Mouse (Mus musculus): ENCODE measurements around the gene Jade2.

Jade2 gene

DNA sequence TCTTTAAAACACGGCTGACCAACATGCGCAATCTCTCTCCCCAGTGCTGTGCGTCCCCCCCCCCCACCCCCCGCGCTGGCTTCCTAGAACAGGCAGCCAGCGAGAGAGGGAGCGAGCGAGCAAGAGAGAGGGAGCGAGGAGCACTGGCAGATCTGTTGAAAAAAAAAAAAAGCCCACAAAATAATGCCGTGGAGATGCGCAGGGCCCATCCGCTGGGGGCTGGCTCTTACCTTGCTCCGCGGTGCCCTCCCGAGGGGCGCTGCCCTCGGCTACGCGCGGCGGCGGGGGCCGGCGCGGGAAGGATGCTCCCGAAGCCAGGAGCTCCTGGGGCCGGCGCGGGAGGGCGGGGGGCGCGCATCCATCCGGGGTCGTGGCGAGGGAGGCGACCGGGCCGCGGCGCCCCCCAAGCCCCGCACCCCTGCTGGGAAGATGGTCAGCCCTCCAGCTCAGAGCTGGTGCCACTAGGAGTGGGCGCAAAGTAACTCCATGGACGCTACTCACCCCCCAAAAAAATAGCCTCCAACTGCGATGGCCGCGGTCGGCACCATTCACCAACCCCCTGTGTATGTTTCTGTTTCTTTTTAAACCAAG, at the start of gene Jade2:
Jade2 (minus strand) TSS at position 573 of the 591 bp plus-strand sequence.
- DNase-seq (ENCODE audit: low read depth, low spot score), result peak; percentile 37

- no peak for DNase-seq (ENCODE audit: low read depth, low spot score)
Measured at GRCm38 (mm10) chr11:51904224-51904623, 46.8 kb upstream of the Jade2 start.

GRCm38 (mm10) chr11:51899691-51900090, 42.2 kb upstream of the Jade2 start:
- DNase-seq (ENCODE audit: low read depth, low spot score), result no peak

- no peak for DNase-seq (ENCODE audit: low read depth, low spot score)
Measured at GRCm38 (mm10) chr11:51898326-51899080, 41.0 kb upstream of the Jade2 start.

GRCm38 (mm10) chr11:51897311-51897710, 39.9 kb upstream of the Jade2 start:
- no peak for DNase-seq (ENCODE audit: low read depth, low spot score)

DNA sequence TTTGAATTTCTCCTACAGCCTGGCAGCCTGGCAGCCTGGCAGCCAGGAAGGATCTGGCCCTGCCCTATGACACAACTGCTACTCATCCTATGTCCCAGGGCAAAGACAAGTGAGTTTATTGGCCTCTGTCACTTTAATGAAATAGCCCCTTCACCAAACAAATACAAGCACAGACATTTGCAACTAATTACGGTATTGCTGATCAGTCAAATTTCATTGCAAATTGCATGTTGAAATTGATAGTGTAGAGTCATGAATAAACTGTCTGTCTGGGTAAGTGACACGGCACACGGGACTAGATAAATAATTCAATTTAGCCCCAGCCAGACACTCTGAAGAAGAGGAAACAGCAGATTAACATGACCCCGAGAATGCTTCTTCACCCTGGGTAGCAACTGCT, 38.6 kb upstream of the Jade2 start:
- DNase-seq (ENCODE audit: low read depth, low spot score), result no peak

- DNase-seq (ENCODE audit: low read depth, low spot score), result no peak
Measured at GRCm38 (mm10) chr11:51885681-51886080, 28.2 kb upstream of the Jade2 start.

DNA sequence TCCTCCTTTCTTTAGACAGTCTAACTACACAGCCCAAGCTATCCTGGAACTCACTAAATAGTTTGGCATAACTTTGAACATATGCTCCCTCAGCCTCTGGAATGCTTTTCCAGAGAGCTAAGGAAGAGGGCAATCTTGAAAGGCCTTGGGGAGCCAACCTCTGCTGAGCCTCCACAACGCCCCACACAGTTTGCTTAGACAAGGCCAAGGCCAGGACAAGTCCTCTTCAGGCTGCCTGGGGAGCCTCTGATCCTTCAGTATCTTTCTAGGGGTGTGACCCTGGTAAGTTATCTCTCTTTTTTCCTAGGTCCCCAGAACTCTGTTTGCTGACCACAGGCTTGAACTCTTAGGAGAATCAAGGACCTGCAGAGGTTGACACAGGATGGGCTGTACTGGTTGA, 26.6 kb upstream of the Jade2 start:
- no peak for DNase-seq (ENCODE audit: low read depth, low spot score)

DNA sequence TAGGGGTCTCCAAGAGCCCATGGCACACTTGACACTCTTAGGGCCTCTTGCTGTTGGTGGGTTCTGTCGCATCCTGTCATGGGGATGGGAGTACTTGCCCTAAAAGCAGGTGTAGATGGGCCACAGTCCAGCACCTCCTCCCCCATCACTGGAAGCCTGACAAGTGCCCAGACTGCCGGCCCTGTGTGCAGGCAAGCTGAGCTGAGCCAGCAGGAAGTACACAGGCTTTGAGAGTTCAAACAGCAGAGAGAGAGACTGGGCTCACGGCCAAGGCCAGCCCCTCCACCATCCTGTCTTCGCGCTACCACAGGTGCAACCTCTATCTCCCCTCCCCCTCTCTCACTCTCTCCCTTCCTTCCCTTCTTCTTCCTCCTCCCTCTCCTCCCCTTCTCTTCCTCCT, 26.2 kb upstream of the Jade2 start:
- no peak for DNase-seq (ENCODE audit: low read depth, low spot score)

- no peak for DNase-seq (ENCODE audit: low read depth, low spot score)
Measured at GRCm38 (mm10) chr11:51881776-51882175, 24.3 kb upstream of the Jade2 start.

- DNase-seq (ENCODE audit: low read depth, low spot score), result no peak
Measured at GRCm38 (mm10) chr11:51881041-51881730, 23.7 kb upstream of the Jade2 start.

DNA sequence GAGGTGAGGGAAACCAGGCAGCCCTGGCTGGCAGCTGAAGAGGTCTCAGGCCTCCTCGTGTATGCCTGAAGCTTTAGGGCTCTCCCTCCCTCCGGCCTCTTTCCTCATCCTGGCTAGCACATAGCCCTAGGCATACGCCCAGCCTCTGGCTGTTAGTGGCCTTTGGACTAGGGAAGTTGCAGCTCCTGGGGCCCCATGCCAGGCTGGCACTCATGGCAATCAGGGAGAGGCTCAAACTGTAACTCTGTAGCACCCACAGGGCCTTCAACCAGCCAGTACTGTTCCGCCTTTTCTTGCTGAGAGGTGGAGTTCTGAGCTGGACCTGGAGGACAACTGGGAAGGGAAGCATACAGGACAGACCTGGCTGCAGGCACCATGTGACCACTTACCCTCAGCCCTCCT, 19.5 kb upstream of the Jade2 start:
- DNase-seq (ENCODE audit: low read depth, low spot score), result no peak

GRCm38 (mm10) chr11:51875792-51876195, 18.3 kb upstream of the Jade2 start:
- no peak for DNase-seq (ENCODE audit: low read depth, low spot score)

DNA sequence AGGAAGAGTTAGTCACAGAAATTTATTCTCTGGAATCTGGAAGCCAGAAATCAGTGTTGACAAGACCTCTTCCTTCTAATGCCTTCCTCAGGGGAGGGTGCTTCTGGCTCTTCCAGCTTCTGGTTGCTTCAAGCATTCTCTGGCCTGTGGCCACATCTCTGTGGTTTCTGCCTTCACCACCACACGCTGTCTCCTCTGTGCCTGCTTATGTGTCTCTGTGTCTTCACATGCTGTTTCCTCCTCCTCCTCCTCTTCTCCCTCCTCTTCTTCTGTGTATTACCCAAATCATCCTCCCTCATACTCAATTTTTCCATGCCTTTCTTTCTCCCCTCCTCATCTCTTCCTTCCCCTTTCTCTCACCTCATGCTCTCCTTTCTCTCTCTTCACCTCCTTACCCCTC, 17.6 kb upstream of the Jade2 start:
- DNase-seq (ENCODE audit: low read depth, low spot score), result no peak

DNA sequence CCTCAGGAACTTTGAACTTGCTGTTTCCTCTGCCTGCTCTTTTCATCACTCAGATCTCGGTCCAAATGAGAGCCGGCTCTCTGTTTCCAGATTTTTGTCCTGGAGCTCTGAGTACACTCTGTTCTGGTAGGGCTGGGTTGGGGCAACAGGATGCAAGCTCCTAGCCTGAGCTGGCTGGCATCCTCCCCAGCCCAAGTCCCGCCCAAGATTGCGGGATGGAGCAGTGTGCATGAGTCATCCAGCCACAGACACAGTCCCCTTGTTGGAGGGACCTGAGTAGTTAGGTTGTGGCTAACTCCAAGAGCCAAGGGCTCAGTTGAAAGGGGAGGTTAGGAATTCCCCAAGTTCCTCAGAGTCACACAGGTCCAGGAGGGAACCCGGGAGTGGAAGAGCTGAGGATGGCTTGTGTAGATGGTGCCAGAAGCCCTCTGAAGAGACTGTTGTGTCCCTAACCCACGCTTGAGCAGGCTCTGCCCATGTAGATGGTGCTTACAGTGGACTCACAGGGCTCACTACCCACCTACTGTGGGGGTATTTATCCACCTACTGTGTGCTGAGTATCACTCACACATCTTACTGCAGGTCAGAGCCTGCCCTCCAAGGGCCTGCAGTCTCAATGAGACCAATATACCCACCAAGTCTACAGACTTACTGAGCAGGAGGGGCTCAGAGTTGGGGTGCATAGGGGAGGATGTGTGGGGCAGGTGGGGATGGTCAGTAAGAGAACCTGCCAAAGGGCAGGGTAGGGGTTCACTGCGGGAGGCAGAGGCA, 17.0 kb upstream of the Jade2 start:
- DNase-seq (ENCODE audit: low read depth, low spot score), result no peak

GRCm38 (mm10) chr11:51873141-51873540, 15.7 kb upstream of the Jade2 start:
- no peak for DNase-seq (ENCODE audit: low read depth, low spot score)

GRCm38 (mm10) chr11:51867261-51867660, 9.8 kb upstream of the Jade2 start:
- no peak for DNase-seq (ENCODE audit: low read depth, low spot score)

- DNase-seq (ENCODE audit: low read depth, low spot score), result no peak
Measured at GRCm38 (mm10) chr11:51866020-51866419, 8.6 kb upstream of the Jade2 start.

DNA sequence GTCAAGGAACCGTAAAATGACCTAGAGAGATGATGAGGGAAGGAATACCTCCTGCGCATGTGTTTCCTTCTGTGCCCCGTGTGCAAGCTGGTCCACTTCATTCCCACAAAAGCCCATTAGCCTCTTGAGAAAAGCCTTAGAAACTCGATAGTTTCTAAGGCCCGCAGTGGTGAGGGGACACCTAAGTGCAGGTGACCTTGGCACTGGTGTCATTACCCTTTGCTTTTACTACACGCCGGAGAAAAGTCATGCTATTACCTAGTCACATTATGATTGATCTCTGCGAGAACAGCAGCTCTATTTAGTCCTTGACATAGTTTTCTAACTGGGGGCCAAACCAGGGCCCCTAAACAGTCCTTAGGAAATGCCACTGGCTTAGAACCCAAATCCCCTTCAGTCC, 3.2 kb upstream of the Jade2 start:
- no peak for DNase-seq (ENCODE audit: low read depth, low spot score)

GRCm38 (mm10) chr11:51859561-51859960, 2.1 kb upstream of the Jade2 start:
- DNase-seq (ENCODE audit: low read depth, low spot score), result no peak

DNA sequence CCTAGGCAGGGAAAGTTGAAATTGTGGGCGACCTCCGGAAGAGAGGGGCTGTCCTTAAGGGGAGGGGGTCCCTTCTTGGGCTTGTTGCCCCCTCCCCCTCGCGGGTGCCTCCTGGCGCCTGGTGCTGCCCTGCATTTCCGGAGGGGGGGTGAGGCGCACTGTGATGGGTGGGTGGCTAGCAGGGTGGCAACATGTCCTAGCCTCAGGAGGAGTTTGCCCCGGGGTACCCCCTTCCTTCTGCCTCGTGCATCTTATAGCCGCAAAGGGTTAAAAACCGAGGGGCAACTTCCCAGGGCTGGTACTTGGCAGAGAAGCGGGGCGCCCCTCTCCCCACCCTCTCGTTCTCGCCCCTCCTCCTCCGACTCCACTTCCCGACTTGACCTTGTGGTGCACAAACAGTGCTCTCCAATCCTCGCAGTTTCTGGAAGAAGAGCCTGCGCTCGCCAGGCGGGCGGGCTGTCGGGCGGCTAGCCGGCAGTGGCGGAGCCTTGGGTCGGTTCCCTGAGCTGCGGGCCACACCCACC, 1.1 kb upstream of the Jade2 start:
- no peak for DNase-seq (ENCODE audit: low read depth, low spot score)
